Mouse (Mus musculus): ENCODE measurements around the gene Phf5a. TPM values are rescaled to one million over a fixed set of nuclear protein-coding genes. Genes with fewer than 3 reads are reported as not detected.

The Phf5a gene
- polyA plus RNA-seq, 1 experiment: 42.4 TPM

DNA sequence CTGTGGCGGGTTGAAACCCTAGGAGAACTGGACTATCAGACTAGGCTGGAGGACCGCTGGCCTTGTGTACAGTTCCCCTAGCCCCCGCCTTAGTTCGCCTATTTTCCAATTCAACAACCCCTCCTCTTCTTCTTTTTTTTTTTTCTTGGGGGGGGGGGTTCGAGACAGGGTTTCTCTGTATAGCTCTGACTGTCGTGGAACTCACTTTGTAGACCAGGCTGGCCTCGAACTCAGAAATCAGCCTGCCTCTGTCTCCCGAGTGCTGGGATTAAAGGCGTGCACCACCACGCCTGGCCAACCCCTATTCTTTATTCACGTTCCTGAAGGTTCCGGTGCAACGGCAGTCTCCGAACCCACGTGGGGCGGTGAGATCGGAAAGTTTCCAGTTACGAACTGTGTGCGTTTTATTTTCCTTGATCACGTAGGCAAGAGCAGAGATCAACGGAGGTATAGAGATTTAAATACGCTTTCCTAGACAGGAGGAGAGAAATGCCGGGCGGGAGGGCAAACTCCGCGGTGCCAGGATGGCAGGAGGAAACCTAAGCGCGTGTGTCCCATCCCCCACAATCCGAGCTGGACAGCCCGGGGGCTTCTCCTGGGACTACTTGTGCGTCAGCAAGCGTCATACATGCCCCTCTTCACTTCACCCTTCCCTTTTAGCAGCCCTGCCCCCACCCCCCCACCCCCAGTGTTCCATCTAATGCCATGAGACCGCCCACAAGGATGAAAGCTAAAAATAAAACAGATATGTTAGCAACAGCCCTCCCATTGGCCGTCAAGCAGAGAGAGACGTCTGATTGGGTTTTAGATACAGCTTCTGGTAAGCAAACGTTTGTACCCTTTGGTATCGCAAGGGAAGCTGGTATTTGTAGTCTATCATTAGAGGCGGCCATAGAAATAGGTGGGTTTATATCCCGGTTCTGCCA lies 12.1 kb downstream of the Phf5a start:
- Histone ChIP-seq H3K4me1 (ENCODE audit: control insufficient read depth, insufficient read depth, insufficient read length, low read length) (no peaks in the 10 kb centered on the region), H3K4me3 (ENCODE audit: insufficient read depth, low read depth, low read length) (peak overlapping the region; percentile 94), H3K27ac (replicated peaks; ENCODE audit: low read depth, low read length) (peak overlapping the region; percentile 100)

DNA sequence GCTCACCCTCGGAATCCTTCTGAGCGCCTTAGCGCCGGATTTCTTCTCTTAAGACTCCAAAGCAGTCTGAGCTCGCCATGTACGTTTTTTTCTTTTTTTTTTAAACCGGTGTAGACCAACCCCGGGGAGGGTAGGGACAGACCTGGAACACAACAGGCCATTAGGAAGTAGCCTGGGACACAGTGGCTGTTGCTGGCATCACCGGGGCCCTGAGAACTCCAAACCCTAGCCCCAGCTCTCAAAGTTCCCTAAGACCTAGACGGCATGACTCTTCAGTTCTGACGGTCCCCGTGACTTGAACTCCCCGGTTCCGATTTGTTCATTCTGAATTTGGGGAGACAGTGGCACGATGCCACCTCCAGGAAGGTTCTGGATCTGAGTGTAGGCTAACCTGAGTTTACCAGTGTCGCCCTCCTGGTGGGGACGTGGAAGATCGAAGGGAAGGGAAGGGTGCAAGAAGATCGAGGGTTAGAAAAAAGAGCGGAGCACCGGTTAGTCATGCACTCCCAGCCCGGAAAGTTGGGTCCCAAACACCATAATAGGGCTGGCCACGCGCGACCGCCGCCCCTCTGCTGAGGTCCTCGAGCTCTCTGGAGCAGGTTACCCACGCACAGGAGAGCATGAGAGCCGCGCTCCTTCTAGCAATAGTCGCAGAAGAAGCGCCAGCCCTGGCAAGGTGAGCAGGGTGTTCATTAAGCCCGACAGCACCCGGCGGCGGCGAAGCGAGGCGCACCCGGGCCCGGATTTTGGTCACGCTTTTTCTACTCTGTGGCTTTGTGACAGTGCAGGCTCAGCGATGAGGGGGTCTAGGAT lies 13.0 kb downstream of the Phf5a start, which contains the start of gene Tob2:
Tob2 (minus strand) TSS at position 280 of the 813 bp plus-strand sequence.
- peak within 1 kb of the TSS; percentile 100 for H3K27ac ChIP-seq (replicated peaks; ENCODE audit: low read depth, low read length)
- H3K4me3 ChIP-seq (ENCODE audit: insufficient read depth, low read depth, low read length): peak within 1 kb of the TSS; percentile 94
- H3K4me1 ChIP-seq (ENCODE audit: control insufficient read depth, insufficient read depth, insufficient read length, low read length): no peaks in the 10 kb centered on the region

DNA sequence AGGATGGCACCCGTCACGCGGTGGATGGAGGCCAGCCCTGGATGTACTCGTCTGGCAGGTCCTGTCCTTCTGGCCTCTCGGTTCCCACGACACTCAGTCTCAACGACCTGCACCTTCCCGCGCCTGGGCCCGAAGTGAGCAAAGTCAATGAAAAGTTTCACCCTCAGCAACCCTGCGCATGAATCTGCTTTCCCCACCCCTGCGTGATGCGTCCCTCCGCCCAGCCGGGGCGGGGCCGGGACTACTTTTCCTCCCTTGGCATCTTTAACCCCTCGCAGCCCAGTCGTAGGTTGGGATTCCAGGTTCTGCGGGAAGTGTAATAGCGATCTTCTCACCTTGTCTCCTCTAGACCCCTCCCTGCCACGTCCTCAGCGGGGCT lies 13.6 kb downstream of the Phf5a start:
- no peaks in the 10 kb centered on the region for H3K4me1 ChIP-seq (ENCODE audit: control insufficient read depth, insufficient read depth, insufficient read length, low read length)
- H3K4me3 ChIP-seq (ENCODE audit: insufficient read depth, low read depth, low read length): peak overlapping the region; percentile 94
- H3K27ac ChIP-seq (replicated peaks; ENCODE audit: low read depth, low read length): peak overlapping the region; percentile 100

DNA sequence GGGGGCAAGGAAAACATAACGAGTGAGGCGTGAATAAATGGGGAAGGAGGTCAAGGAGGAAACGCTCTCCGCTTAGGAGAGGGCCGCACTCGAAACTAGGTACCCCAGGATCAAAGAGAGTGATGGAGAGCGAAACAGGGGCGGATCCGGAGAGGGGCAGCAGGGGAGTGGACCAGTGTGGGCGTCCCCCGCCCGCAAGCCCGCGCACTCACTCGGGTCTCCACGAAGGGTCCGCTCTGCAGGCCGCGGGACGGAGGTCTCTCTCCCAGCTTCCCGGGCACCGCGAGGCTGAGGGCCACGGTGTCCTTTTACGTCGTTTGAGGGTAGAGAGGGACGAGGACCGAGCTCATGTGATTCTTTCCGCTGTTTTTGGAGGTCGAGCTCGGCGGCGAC lies 14.0 kb downstream of the Phf5a start:
- H3K4me1 ChIP-seq (ENCODE audit: control insufficient read depth, insufficient read depth, insufficient read length, low read length): peaks cover under 1% of the 10 kb centered on the region; the same call in 1 of the 2 replicates
- peak overlapping the region; percentile 94 for H3K4me3 ChIP-seq (ENCODE audit: insufficient read depth, low read depth, low read length)
- H3K27ac ChIP-seq (replicated peaks; ENCODE audit: low read depth, low read length): peak overlapping the region; percentile 96

DNA sequence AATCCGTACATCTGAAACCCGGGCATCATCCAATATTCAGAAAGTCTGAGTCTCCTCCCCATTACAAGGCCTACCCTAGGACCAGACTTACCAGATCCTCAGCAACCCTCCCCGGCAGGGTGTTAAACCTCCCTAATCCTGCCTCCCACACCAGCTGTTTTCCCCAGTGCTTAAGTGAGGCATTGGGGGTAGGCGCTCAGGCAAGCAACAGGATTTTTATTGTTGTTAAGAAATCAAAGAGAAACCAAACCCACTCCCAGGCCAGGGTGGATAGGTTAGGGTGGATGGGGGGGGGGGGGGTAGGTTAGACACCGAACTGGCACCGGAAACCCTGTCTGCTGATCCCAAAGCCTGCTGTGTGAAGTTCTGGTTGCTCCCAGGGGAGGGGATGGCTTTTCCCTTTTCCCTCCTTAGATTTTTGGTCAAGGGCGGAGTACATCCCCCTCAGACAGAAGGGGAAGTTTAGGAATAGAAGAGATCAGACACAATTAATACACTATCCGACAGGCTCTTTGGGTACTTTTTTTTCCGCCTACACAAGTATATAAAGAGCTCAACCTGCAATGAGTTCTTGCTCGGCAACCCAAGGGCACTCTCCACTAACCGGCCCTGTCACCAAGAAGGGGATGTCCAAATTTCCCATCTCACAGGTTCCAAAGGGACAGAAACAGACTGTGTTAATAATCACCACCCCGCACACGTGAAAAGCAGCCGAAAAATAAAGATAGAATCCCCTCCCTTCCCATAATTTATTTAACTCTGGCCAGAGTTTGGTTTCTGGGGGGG lies 14.6 kb downstream of the Phf5a start:
- peak overlapping the region; percentile 94 for H3K4me3 ChIP-seq (ENCODE audit: insufficient read depth, low read depth, low read length)
- peaks cover 4% of the 10 kb centered on the region; the same call in 1 of the 2 replicates for H3K4me1 ChIP-seq (ENCODE audit: control insufficient read depth, insufficient read depth, insufficient read length, low read length)
- H3K27ac ChIP-seq (replicated peaks; ENCODE audit: low read depth, low read length): peak overlapping the region; percentile 96

DNA sequence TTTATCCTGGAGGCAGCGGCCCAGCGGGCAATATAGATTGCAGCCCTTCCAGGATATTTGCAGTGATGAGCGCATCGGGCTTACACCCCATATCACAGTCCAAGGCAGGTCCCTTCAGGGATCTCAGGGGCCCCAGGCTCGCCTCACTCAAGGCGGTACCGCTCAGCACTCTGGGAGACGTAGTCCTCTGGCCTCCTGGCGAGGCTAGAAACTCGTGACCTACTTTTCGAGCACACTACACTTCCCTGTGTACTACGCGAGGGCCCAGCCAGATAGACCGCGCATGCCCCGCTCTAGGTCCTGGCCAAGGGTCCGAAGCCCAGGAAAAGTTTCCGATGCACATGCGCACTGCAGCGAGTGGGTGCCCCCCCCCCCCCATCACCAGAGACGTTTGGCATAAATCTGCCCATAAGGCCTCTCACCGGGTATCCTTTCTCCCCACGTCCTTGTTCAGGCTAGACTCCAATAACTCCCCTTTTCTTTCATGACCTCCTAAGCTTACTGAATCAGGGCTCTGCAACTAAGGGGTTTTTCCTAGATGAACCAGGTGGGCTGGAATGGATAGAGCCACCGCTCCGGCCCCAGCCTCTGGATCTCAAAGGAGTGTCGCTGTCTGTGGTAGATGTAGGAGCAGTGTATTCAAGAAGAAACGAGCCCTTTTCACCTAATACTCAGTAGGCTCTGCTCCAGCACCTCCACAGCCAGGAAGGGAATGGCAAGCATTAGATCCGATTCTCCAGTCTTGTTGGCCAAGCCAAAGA lies 15.5 kb downstream of the Phf5a start:
- H3K4me1 ChIP-seq (ENCODE audit: control insufficient read depth, insufficient read depth, insufficient read length, low read length): peaks cover 4% of the 10 kb centered on the region; the same call in 1 of the 2 replicates

DNA sequence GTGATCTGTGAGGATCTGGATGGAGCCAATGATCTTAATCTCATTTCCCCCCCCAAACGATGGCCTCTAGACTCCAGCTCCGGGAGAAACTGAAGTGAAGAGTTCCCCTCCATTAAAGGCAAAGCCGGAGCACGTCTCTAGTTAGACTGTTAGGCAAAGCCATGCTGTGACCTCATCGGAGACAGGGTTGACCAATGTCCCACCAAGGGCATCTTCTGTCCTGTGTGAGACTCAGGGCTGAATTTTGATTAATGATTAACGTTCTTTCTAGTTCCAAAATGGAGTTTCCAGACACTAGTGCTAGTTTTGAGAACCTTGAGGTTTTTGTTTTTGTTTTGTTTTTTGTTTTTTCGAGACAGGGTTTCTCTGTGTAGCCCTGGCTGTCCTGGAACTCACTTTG lies 18.6 kb downstream of the Phf5a start:
- Histone ChIP-seq H3K4me1 (ENCODE audit: control insufficient read depth, insufficient read depth, insufficient read length, low read length) (peaks cover 4% of the 10 kb centered on the region; the same call in 1 of the 2 replicates), H3K4me3 (ENCODE audit: insufficient read depth, low read depth, low read length) (peak overlapping the region; percentile 18), H3K27ac (replicated peaks; ENCODE audit: low read depth, low read length) (peak overlapping the region; percentile 88)

More for the DNA sequence above, 15.5 kb downstream of the Phf5a start:
- Histone ChIP-seq H3K27ac (replicated peaks; ENCODE audit: low read depth, low read length) (peak overlapping the region; percentile 96), H3K4me3 (ENCODE audit: insufficient read depth, low read depth, low read length) (peak overlapping the region; percentile 94)

DNA sequence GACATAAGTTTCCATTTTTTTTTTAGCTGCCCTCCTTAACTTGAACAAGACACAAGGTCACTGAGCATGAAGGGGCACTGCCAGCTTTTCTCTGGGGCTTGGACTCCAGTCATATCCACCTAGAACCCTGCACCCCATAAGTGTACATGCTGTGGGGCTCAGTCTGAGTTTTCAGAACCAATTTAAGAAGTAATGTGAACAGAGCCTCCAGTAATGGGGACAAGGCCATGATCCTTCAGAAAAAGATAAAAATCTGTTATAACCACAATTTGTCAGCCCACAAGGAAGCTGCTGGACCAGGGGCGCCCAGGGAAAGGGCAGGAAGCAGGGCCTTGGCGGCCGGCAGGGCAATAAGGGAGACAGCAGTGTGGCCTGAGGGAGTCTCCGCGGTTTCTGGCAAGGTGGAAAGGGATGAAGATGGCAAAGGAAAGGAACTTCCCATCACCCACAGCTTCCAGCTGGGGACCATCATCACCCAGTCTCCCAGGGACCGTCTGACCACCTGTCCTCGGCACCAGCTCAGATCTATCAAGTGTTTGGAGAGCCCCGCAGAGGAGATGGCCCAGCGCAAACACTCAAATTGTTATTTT lies 19.2 kb downstream of the Phf5a start:
- Histone ChIP-seq H3K27ac (replicated peaks; ENCODE audit: low read depth, low read length) (peak overlapping the region; percentile 88), H3K4me3 (ENCODE audit: insufficient read depth, low read depth, low read length) (peak overlapping the region; percentile 18), H3K4me1 (ENCODE audit: control insufficient read depth, insufficient read depth, insufficient read length, low read length) (peaks cover 8% of the 10 kb centered on the region; the same call in 1 of the 2 replicates)

DNA sequence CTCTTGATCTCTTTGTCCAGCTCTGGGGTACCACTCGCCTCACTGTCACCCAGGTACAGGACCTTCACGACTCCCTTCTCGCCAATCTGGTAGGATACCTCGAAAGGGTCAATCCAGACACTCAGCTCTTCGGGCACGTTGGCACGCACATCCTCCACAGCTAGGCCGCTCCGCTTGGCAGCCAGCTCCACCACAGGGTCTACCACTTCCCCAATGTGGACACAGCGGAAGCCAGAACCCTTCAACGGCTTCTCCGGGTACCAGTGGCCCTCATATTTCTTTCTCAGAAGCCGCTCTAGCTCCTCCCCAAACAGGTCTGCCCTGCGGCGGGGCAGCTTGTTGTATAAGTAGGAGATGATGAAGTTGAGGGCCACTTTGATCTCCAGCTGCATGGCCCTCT lies 20.3 kb downstream of the Phf5a start:
- Histone ChIP-seq H3K27ac (replicated peaks; ENCODE audit: low read depth, low read length) (peak overlapping the region; percentile 88), H3K4me3 (ENCODE audit: insufficient read depth, low read depth, low read length) (peak overlapping the region; percentile 17), H3K4me1 (ENCODE audit: control insufficient read depth, insufficient read depth, insufficient read length, low read length) (peaks cover 14% of the 10 kb centered on the region)

DNA sequence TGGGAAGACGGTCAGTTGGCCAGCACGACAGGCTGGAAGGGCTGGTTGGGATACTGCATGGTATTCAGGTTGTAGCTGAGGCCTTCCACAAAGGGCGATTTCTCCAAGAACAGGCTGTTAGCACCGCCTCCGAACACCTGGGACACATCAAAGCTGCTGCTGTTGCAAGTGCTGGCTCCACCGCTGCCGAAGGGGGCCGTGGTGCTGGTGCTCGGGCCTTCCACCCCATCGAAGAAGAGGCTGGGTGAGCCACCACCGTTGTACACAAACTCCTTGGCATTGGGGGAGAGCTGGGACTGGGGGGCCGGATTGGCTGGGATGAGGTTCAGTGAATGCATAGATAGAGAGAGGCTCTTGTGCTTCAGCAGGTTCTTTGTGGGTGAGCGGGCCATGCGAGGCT lies 21.0 kb downstream of the Phf5a start:
- peak overlapping the region; percentile 17; the same call in 1 of the 2 replicates for H3K4me3 ChIP-seq (ENCODE audit: insufficient read depth, low read depth, low read length)
- H3K4me1 ChIP-seq (ENCODE audit: control insufficient read depth, insufficient read depth, insufficient read length, low read length): peaks cover 17% of the 10 kb centered on the region
- peak overlapping the region; percentile 88 for H3K27ac ChIP-seq (replicated peaks; ENCODE audit: low read depth, low read length)

DNA sequence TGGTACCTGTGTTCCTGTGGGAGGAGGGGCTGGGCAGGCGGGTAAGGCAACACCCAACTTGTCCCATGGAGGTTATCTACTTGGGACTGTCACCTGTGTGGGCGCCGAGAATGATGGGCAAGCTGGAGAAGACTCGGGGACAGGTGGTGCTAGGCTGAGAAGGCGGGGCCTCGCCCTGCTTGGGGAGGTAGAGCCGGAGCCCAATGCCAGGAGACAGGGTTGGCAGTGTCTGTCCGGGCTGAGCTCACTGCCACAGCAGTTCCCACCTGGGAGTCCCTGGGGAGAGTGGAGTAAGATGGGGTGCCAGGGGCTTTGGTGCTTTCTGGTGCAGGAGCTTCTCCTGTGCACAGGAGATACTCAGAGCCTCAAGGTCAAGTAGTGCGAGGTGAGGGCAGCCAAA lies 22.6 kb downstream of the Phf5a start:
- Histone ChIP-seq H3K27ac (replicated peaks; ENCODE audit: low read depth, low read length) (peak overlapping the region; percentile 80), H3K4me1 (ENCODE audit: control insufficient read depth, insufficient read depth, insufficient read length, low read length) (peaks cover 22% of the 10 kb centered on the region), H3K4me3 (ENCODE audit: insufficient read depth, low read depth, low read length) (0 out of 2 replicates have a peak overlapping the region, but pooled peaks have one; percentile 30)

DNA sequence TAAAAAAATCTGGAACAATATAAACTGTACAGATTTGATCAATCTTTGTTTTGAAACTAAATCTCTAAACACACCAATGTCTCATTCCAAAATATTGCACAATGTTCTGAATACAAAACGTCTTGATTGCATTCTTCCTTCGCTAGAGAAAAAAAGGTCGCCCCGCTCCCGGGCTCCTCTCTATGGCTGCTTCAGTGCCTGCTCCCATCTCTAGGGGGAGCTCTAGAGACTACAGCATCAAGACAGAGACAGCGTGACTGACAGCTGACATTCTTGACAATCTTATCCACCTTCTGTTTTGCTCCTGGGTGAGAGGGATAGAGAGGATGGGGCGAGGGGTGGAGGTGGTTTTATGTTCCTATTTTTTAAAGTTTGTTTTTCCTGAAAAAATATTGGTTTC lies 23.4 kb downstream of the Phf5a start:
- no peak overlapping the region for H3K4me3 ChIP-seq (ENCODE audit: insufficient read depth, low read depth, low read length)
- H3K4me1 ChIP-seq (ENCODE audit: control insufficient read depth, insufficient read depth, insufficient read length, low read length): peaks cover 22% of the 10 kb centered on the region
- no peak overlapping the region for H3K27ac ChIP-seq (replicated peaks; ENCODE audit: low read depth, low read length)

DNA sequence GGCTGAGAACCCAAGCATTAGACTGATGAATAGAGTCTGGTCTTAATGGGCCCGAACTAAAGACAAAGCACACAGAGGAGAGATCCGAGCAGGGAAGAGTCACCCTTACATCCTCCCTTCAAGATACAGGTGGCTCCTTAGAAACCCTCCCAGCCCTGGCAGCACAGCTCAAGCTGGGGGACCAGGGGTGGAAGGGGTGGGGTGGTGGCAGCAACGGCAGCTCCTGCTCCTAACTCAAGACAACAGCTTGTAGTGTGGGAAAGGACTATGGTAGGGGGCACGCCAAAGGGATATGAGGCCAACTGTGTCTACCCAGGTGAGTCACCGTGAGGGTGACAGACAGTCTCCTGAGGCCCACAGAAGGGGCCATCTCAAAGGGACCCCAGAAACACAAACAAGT lies 23.9 kb downstream of the Phf5a start:
- H3K4me3 ChIP-seq (ENCODE audit: insufficient read depth, low read depth, low read length): no peak overlapping the region
- H3K27ac ChIP-seq (replicated peaks; ENCODE audit: low read depth, low read length): peak overlapping the region; percentile 83
- H3K4me1 ChIP-seq (ENCODE audit: control insufficient read depth, insufficient read depth, insufficient read length, low read length): peaks cover 22% of the 10 kb centered on the region

DNA sequence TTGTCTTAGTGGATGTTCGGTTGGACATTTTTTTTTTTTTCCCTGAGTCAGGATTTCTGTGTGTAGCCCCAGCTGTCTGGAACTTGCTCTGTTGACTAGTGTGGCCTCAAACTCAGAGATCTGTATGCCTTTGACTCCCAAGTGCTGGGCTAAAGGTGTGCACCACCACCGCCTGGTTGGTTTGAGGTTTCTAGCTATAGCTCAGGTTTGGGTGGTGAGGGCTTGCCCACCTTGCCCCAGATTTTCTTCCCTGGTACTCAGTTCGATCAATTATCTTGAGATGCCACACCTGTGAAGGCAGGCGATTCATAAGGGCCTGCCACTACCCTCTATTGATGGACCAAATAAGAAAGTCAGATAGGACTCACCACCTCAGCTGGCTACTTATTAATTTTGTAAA lies 24.6 kb downstream of the Phf5a start:
- Histone ChIP-seq H3K4me1 (ENCODE audit: control insufficient read depth, insufficient read depth, insufficient read length, low read length) (peaks cover 18% of the 10 kb centered on the region), H3K27ac (replicated peaks; ENCODE audit: low read depth, low read length) (peak overlapping the region; percentile 83), H3K4me3 (ENCODE audit: insufficient read depth, low read depth, low read length) (no peak overlapping the region)
